Mouse (Mus musculus): Measurements from ENCODE around the gene Rab7. TPM values are rescaled to one million over a fixed set of nuclear protein-coding genes. Genes with fewer than 3 reads are reported as not detected.
"Not testable (repeated sequence)": the region's sequence is repeated elsewhere in the genome, so short reads cannot be mapped to it uniquely, and the experiment has no call there.

Rab7 gene
- polyA plus RNA-seq, 1 experiment from 2014 or later: 273 TPM

DNA sequence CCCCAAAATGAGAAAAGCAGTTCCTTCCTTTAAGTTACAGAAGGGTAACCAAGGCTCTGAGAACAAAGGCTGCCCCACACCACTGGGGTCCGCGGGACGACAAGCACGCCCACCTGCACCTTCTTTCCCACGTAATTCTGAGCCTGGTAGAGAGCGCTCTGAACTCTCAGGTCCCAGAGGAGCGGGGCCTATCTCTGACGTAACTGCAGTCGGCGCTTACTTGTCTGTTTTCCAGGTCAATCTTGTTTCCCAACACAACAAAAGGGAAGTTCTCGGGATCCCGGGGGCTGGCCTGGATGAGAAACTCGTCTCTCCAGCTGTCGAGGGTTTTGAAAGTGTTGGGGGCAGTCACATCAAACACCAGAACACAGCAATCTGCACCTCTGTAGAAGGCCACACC, 40.3 kb downstream of the Rab7 start:
- H3K9ac ChIP-seq (ENCODE audit: low read depth, low read length); H3K36me3 ChIP-seq (ENCODE audit: control insufficient read depth, insufficient read depth, low read length); H3K4me2 ChIP-seq (replicated peaks; ENCODE audit: low read depth, low read length); H3K27me3 ChIP-seq (ENCODE audit: control insufficient read depth, insufficient read depth, low read length); H3K27ac ChIP-seq (ENCODE audit: low read depth, low read length); H3K4me1 ChIP-seq (replicated peaks; ENCODE audit: control insufficient read depth, insufficient read depth, low read length); H3K4me3 ChIP-seq (ENCODE audit: low read depth, low read length); ATAC-seq (ENCODE audit: low FRiP score); H3K9me3 ChIP-seq (ENCODE audit: control insufficient read depth, low read length); DNase-seq (ENCODE audit: low spot score): not testable (repeated sequence)
- WGBS: 92% methylated on average over 13 of the region's 14 CpGs

DNA sequence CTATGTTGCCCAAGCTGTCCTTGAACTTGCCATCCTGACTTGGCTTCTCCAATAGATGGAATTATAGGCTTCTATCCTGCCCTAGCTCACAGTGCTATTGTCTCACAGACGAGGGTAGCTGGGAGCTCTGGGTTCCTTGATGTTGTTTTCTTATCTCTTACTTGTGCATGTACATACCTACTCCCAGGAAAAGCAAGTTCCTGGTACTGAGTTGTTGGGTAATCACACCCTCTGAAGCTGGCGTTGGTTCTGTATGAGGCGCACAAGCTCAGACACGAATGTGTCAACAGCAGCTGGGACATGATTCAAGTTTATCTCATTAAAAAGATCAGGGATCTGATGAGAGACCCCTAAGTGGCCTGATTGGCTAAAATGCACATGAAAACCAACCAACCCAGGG, 41.6 kb downstream of the Rab7 start:
- WGBS: 90% methylated on average over 4 of the region's 4 CpGs
- ATAC-seq (ENCODE audit: low FRiP score): no peak
- DNase-seq (ENCODE audit: low spot score): no peak
- H3K4me2 ChIP-seq (replicated peaks; ENCODE audit: low read depth, low read length): no peak overlapping the region
- no peaks in the 10 kb centered on the region for H3K4me1 ChIP-seq (replicated peaks; ENCODE audit: control insufficient read depth, insufficient read depth, low read length)
- no peak overlapping the region for H3K9ac ChIP-seq (ENCODE audit: low read depth, low read length)
- H3K27me3 ChIP-seq (ENCODE audit: control insufficient read depth, insufficient read depth, low read length): no peaks in the 10 kb centered on the region
- H3K9me3 ChIP-seq (ENCODE audit: control insufficient read depth, low read length): no peaks in the 10 kb centered on the region
- peaks cover 9% of the 10 kb centered on the region; the same call in 1 of the 2 replicates for H3K36me3 ChIP-seq (ENCODE audit: control insufficient read depth, insufficient read depth, low read length)
- no peak overlapping the region for H3K4me3 ChIP-seq (ENCODE audit: low read depth, low read length)
- no peak overlapping the region for H3K27ac ChIP-seq (ENCODE audit: low read depth, low read length)

DNA sequence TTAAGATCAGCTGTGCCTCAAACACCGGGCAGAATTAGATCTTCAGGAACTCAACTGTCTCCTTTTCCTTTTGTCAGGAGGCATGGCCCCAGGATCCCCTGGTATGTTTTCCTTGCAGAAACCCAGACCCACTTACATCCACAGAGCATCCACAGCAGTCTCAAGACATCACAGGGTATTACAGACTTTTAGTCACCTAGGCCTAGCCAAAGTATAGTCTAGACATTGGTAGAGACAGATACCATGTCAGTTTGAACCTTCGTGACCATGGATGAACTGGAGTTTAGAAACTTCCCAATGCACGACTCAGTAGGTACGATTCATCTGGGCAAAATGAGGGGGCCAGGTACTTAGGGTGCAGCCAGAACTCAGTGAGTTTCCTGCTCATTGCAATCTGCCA, 46.7 kb downstream of the Rab7 start:
- Histone ChIP-seq H3K27me3 (ENCODE audit: control insufficient read depth, insufficient read depth, low read length) (no peaks in the 10 kb centered on the region), H3K4me1 (replicated peaks; ENCODE audit: control insufficient read depth, insufficient read depth, low read length) (peaks cover 6% of the 10 kb centered on the region), H3K36me3 (ENCODE audit: control insufficient read depth, insufficient read depth, low read length) (peaks cover 5% of the 10 kb centered on the region; the same call in 1 of the 2 replicates), H3K9ac (ENCODE audit: low read depth, low read length) (no peak overlapping the region), H3K9me3 (ENCODE audit: control insufficient read depth, low read length) (no peaks in the 10 kb centered on the region), H3K27ac (ENCODE audit: low read depth, low read length) (no peak overlapping the region), H3K4me2 (replicated peaks; ENCODE audit: low read depth, low read length) (no peak overlapping the region), H3K4me3 (ENCODE audit: low read depth, low read length) (no peak overlapping the region)
- WGBS: 84% methylated on average over 4 of the region's 4 CpGs
- ATAC-seq (ENCODE audit: low FRiP score) (no peak), DNase-seq (ENCODE audit: low spot score) (no peak)

DNA sequence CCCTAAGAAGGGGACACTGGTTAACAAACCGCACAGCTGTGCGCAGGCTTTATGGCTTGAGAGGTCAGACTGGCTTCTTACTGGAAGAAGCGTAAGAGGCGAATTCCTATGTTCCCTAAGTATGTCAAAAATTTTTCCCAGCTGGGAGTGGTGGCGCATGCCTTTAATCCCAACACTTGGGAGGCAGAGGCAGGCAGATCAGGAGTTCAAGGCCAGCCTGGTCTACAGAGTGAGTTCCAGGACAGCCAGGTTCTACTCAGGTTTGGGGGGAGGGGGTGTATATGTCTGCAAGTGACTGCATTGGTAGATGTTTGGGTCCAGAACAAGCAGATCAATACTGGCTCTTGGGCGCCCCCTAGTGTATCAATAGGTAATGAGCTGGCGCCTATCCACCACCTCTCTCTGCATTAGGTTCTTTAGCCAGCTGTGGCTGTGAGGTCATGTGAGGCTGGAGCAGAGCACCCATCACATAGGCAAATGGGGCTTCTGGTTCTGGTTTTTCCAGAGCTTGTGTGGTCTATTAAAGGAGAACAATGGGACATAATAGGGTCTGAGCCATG, 47.3 kb downstream of the Rab7 start:
- DNase-seq (ENCODE audit: low spot score) (peak; percentile 89), ATAC-seq (ENCODE audit: low FRiP score) (peak; percentile 58)
- Histone ChIP-seq H3K4me3 (ENCODE audit: low read depth, low read length) (no peak overlapping the region), H3K36me3 (ENCODE audit: control insufficient read depth, insufficient read depth, low read length) (peaks cover 5% of the 10 kb centered on the region; the same call in 1 of the 2 replicates), H3K9me3 (ENCODE audit: control insufficient read depth, low read length) (no peaks in the 10 kb centered on the region), H3K4me2 (replicated peaks; ENCODE audit: low read depth, low read length) (no peak overlapping the region), H3K27me3 (ENCODE audit: control insufficient read depth, insufficient read depth, low read length) (no peaks in the 10 kb centered on the region), H3K4me1 (replicated peaks; ENCODE audit: control insufficient read depth, insufficient read depth, low read length) (peaks cover 8% of the 10 kb centered on the region), H3K9ac (ENCODE audit: low read depth, low read length) (no peak overlapping the region), H3K27ac (ENCODE audit: low read depth, low read length) (no peak overlapping the region)
- WGBS: 63% methylated on average over 7 of the region's 7 CpGs

DNA sequence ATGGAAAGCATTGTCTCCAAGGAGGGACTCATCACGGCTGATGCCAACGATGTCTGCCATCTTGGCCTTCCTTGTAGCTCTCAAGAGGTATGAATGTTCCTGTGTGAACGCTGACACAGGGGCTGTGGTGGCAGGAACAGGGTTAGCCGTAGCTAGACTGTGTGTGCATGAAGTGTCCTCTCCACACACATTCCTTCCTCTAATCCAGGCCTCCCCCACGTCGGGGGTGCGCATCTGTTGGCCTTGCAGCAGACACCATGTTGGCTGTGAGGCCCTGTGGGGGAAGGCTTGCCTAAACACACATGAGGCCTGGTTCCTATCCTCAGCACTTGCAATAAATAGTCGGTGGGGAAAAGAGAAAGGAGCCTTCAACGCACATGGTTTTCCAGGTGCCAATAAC, 48.5 kb downstream of the Rab7 start:
- peaks cover 10% of the 10 kb centered on the region for H3K4me1 ChIP-seq (replicated peaks; ENCODE audit: control insufficient read depth, insufficient read depth, low read length)
- no peak overlapping the region for H3K27ac ChIP-seq (ENCODE audit: low read depth, low read length)
- H3K4me2 ChIP-seq (replicated peaks; ENCODE audit: low read depth, low read length): no peak overlapping the region
- H3K27me3 ChIP-seq (ENCODE audit: control insufficient read depth, insufficient read depth, low read length): no peaks in the 10 kb centered on the region
- 96% methylated on average over 9 of the region's 9 CpGs for WGBS
- H3K4me3 ChIP-seq (ENCODE audit: low read depth, low read length): no peak overlapping the region
- H3K36me3 ChIP-seq (ENCODE audit: control insufficient read depth, insufficient read depth, low read length): peaks cover 5% of the 10 kb centered on the region; the same call in 1 of the 2 replicates
- ATAC-seq (ENCODE audit: low FRiP score): no peak
- H3K9me3 ChIP-seq (ENCODE audit: control insufficient read depth, low read length): no peaks in the 10 kb centered on the region
- H3K9ac ChIP-seq (ENCODE audit: low read depth, low read length): no peak overlapping the region
- DNase-seq (ENCODE audit: low spot score): no peak

DNA sequence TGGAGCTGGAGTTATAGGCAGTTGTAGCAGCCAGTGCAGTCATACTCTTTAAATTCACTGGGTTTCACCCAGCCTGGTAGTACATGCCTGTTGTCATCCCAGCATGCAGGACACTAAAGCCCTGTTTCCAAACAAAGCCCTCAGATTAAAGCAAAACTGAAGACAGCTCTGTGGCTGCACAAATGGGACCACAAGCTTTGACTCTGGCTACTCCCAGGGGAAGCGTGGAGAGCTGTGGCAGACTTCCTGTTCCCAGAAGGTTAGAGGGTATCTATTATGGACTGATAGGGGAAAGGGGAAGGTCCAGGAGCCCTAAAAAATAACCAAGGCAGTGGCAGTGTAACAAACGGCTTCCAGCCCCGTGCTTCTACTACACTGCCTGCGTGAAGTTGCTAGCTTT, 49.6 kb downstream of the Rab7 start:
- Histone ChIP-seq H3K27ac (ENCODE audit: low read depth, low read length) (no peak overlapping the region), H3K4me2 (replicated peaks; ENCODE audit: low read depth, low read length) (no peak overlapping the region), H3K9ac (ENCODE audit: low read depth, low read length) (no peak overlapping the region), H3K9me3 (ENCODE audit: control insufficient read depth, low read length) (no peaks in the 10 kb centered on the region), H3K36me3 (ENCODE audit: control insufficient read depth, insufficient read depth, low read length) (no peaks in the 10 kb centered on the region), H3K4me3 (ENCODE audit: low read depth, low read length) (no peak overlapping the region), H3K4me1 (replicated peaks; ENCODE audit: control insufficient read depth, insufficient read depth, low read length) (peaks cover 10% of the 10 kb centered on the region), H3K27me3 (ENCODE audit: control insufficient read depth, insufficient read depth, low read length) (no peaks in the 10 kb centered on the region)
- ATAC-seq (ENCODE audit: low FRiP score) (no peak), DNase-seq (ENCODE audit: low spot score) (no peak)
- WGBS: 89% methylated on average over 4 of the region's 4 CpGs

DNA sequence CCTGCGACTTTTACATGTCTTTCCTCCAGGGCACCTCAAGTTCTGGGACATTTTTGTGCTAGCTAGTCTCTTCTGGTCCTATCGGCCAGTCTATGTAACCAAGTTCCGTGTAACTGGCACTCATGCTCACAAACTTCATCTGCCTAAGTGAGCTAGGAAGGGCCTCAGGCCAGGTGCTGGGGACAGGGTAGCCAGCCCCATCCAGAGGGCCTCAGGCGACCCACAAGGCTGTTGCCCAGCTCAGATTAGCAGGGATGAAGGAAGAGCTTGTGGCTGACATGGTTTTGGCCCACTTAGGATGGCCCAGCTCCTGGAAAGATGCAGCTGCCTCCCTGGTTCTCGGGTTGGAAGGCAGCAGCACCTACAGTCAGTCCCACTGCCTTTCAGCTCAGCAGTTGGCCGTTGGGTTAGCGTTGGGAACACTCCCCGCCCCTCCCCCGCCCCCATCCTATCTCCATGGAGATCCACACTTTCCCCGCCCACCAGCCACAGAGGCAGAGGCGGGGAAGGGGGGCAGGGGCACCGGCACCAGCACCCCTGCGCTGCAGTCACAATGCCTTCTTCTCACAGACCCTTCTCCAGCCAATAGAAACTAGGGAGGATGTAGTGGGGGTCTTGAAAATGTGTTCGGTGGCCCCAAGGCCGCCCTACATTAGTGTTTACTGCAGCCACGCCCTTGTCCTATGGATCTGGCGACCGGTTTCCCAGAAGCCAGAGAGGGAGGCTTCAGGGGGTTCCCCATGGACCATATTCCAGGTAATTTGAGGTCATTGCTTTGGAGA, 51.1 kb downstream of the Rab7 start:
- ATAC-seq (ENCODE audit: low FRiP score) (peak; percentile 83), DNase-seq (ENCODE audit: low spot score) (peak; percentile 90)
- Histone ChIP-seq H3K4me1 (replicated peaks; ENCODE audit: control insufficient read depth, insufficient read depth, low read length) (peaks cover 10% of the 10 kb centered on the region), H3K4me3 (ENCODE audit: low read depth, low read length) (peak overlapping the region; percentile 22), H3K27me3 (ENCODE audit: control insufficient read depth, insufficient read depth, low read length) (no peaks in the 10 kb centered on the region), H3K27ac (ENCODE audit: low read depth, low read length) (peak overlapping the region; percentile 87), H3K9ac (ENCODE audit: low read depth, low read length) (peak overlapping the region; percentile 46), H3K9me3 (ENCODE audit: control insufficient read depth, low read length) (no peaks in the 10 kb centered on the region), H3K4me2 (replicated peaks; ENCODE audit: low read depth, low read length) (peak overlapping the region; percentile 52), H3K36me3 (ENCODE audit: control insufficient read depth, insufficient read depth, low read length) (no peaks in the 10 kb centered on the region)
- 6% methylated on average over 17 of the region's 18 CpGs for WGBS

DNA sequence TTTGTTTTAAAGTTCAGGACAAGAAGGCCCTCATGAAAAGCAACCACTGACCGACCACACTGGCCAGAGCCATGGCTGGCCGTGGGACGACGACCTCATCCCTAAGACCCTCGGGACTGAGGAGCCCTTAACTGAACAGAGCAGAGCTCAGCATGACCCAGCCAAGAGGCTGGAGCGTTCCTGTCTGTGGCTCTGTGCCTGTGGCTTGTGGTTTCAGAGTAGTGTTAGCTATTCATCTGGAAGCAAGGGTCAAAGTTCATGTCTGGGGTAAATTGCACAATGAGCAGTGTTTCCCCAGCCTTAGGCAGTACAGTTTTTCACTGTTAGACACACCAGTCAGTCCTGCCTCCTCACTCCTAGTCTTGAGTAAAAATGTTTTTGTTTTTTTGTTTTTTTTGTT, 52.3 kb downstream of the Rab7 start:
- 6% methylated on average over 6 of the region's 6 CpGs for WGBS
- no peaks in the 10 kb centered on the region for H3K36me3 ChIP-seq (ENCODE audit: control insufficient read depth, insufficient read depth, low read length)
- H3K4me3 ChIP-seq (ENCODE audit: low read depth, low read length): no peak overlapping the region
- peak overlapping the region; percentile 47; the same call in 1 of the 2 replicates for H3K27ac ChIP-seq (ENCODE audit: low read depth, low read length)
- no peak overlapping the region for H3K9ac ChIP-seq (ENCODE audit: low read depth, low read length)
- H3K27me3 ChIP-seq (ENCODE audit: control insufficient read depth, insufficient read depth, low read length): no peaks in the 10 kb centered on the region
- H3K9me3 ChIP-seq (ENCODE audit: control insufficient read depth, low read length): no peaks in the 10 kb centered on the region
- peak; percentile 54 for DNase-seq (ENCODE audit: low spot score)
- peaks cover 10% of the 10 kb centered on the region for H3K4me1 ChIP-seq (replicated peaks; ENCODE audit: control insufficient read depth, insufficient read depth, low read length)
- ATAC-seq (ENCODE audit: low FRiP score): peak; percentile 23
- H3K4me2 ChIP-seq (replicated peaks; ENCODE audit: low read depth, low read length): no peak overlapping the region

DNA sequence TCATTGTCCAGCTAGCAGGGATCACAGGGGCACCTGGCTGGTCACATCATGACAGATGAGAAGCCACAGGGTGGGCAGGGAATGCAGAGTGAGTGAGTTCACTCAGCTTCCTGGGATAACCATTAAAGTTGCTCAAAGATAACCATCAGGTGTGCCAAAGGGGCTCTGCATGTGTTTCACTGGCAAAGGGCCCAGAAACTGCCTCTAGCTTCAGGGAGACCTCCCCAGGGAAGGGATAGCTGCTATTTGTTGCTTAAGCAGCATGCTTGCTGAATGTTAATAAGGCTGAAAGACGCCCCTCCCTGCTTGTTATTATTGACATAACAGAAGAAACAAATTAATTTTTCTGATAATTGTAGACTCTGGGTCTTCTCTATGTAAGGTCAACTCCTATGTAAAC, 53.2 kb downstream of the Rab7 start:
- no peaks in the 10 kb centered on the region for H3K27me3 ChIP-seq (ENCODE audit: control insufficient read depth, insufficient read depth, low read length)
- H3K4me2 ChIP-seq (replicated peaks; ENCODE audit: low read depth, low read length): no peak overlapping the region
- WGBS: 60% methylated on average over 1 of the region's 1 CpGs
- no peak overlapping the region for H3K9ac ChIP-seq (ENCODE audit: low read depth, low read length)
- no peaks in the 10 kb centered on the region for H3K36me3 ChIP-seq (ENCODE audit: control insufficient read depth, insufficient read depth, low read length)
- H3K4me1 ChIP-seq (replicated peaks; ENCODE audit: control insufficient read depth, insufficient read depth, low read length): peaks cover 10% of the 10 kb centered on the region
- H3K9me3 ChIP-seq (ENCODE audit: control insufficient read depth, low read length): no peaks in the 10 kb centered on the region
- ATAC-seq (ENCODE audit: low FRiP score): no peak
- H3K4me3 ChIP-seq (ENCODE audit: low read depth, low read length): no peak overlapping the region
- no peak overlapping the region for H3K27ac ChIP-seq (ENCODE audit: low read depth, low read length)
- no peak for DNase-seq (ENCODE audit: low spot score)
